Mouse (Mus musculus) heart, embryonic 12.5 days (tissue): ENCODE results near the gene Abcg4. TPM values are rescaled to one million over a fixed set of nuclear protein-coding genes. Genes with fewer than 3 reads are reported as not detected.
A peak's percentile ranks its signal among the peaks of the same experiment; 100 is the strongest.
"Not testable (repeated sequence)": the region's sequence is repeated elsewhere in the genome, so short reads cannot be mapped to it uniquely, and the experiment has no call there.

ENCODE experiments used
- ATAC-seq: fragments of 200-750 bp; cut with Nextera tagmentation; 2 replicates; pipeline ENCODE4 v1.8.0; 2017; ENCODE audit warnings: moderate TSS enrichment, moderate library complexity; ENCODE audit not compliant: insufficient number of reproducible peaks, low FRiP score
- H3K27ac ChIP-seq: fragments of 300-500 bp; sonication (generic); 2 replicates; pipeline ENCODE4 v1.5.1; 2016; ENCODE audit warnings: mild to moderate bottlenecking, moderate library complexity; ENCODE audit not compliant: poor library complexity, severe bottlenecking
- H3K27me3 ChIP-seq: fragments of 300-500 bp; sonication (generic); replicated peaks from 2 replicates; pipeline ENCODE4 v1.6.1; 2016; ENCODE audit warnings: mild to moderate bottlenecking, moderate library complexity
- H3K36me3 ChIP-seq: fragments of 300-500 bp; sonication (generic); 2 replicates; pipeline ENCODE4 v1.6.1; 2016; ENCODE audit warnings: mild to moderate bottlenecking, moderate library complexity
- H3K4me1 ChIP-seq: fragments of 300-500 bp; sonication (generic); replicated peaks from 2 replicates; pipeline ENCODE4 v1.6.1; 2016; ENCODE audit warnings: mild to moderate bottlenecking
- H3K4me2 ChIP-seq: fragments of 300-500 bp; sonication (generic); 2 replicates; pipeline ENCODE4 v1.6.1; 2016; ENCODE audit warnings: mild to moderate bottlenecking, moderate library complexity
- H3K4me3 ChIP-seq: fragments of 300-500 bp; sonication (generic); 2 replicates; pipeline ENCODE4 v1.5.1; 2016; ENCODE audit warnings: mild to moderate bottlenecking
- H3K9ac ChIP-seq: fragments of 300-500 bp; sonication (generic); 2 replicates; pipeline ENCODE4 v1.6.1; 2016; ENCODE audit warnings: mild to moderate bottlenecking, moderate library complexity
- H3K9me3 ChIP-seq: fragments of 300-500 bp; sonication (generic); replicated peaks from 2 replicates; pipeline ENCODE4 v1.6.1; 2016; ENCODE audit warnings: mild to moderate bottlenecking, moderate library complexity
- WGBS: fragments of 180-500 bp; shearing (Covaris S2); methylation state at CpG from one replicate; pipeline ENCODE4 v1.1.7; 2016; 5-methylcytosine and 5-hydroxymethylcytosine counted together
- polyA plus RNA-seq: library from polyadenylated mRNA; unstranded; fragments of >200 nt; fragmentation: Nextera tagmentation; extraction: Ambion mirVana; gene quantifications from 2 replicates; pipeline ENCODE4 v1.2.1, GENCODE M21; 2016

Gene Abcg4
- polyA plus RNA-seq = 4.3 and 4.6 TPM in 2 replicates

- peak; percentile 87 for ATAC-seq
- WGBS = 1% methylated on average over 38 of the region's 38 CpGs
These were observed at the start of gene Abcg4 for GRCm38 (mm10) chr9:44288076-44288958. TSS of gene Abcg4 (minus strand) at chr9:44288615.

GRCm38 (mm10) chr9:44337436-44338169 is 49.2 kb upstream of the Abcg4 start:
- peak overlapping the region; percentile 95 for H3K4me3 ChIP-seq
- H3K9me3 ChIP-seq = no peaks in the 10 kb centered on the region
- H3K27ac ChIP-seq = peak overlapping the region; percentile 44
- 60% methylated on average over 9 of the region's 9 CpGs for WGBS
- ATAC-seq = no peak
- peak overlapping the region; percentile 69 for H3K4me2 ChIP-seq
- H3K36me3 ChIP-seq = peaks cover 61% of the 10 kb centered on the region
- H3K9ac ChIP-seq = peak overlapping the region; percentile 67
- no peaks in the 10 kb centered on the region for H3K27me3 ChIP-seq
- peaks cover 29% of the 10 kb centered on the region for H3K4me1 ChIP-seq

More at GRCm38 (mm10) chr9:44288076-44288958, at the start of gene Abcg4:
- Histone ChIP-seq H3K4me3 (peak within 1 kb of the TSS; percentile 58), H3K4me1 (peaks cover 20% of the 10 kb centered on the region), H3K9ac (peak within 1 kb of the TSS; percentile 74), H3K4me2 (peak within 1 kb of the TSS; percentile 87), H3K36me3 (peaks cover 30% of the 10 kb centered on the region), H3K27ac (peak within 1 kb of the TSS; percentile 56), H3K27me3 (peaks cover 27% of the 10 kb centered on the region), H3K9me3 (no peaks in the 10 kb centered on the region)

GRCm38 (mm10) chr9:44336964-44337363 is 48.5 kb upstream of the Abcg4 start:
- no peak overlapping the region for H3K27ac ChIP-seq
- 63% methylated on average over 3 of the region's 3 CpGs for WGBS
- H3K9me3 ChIP-seq = no peaks in the 10 kb centered on the region
- ATAC-seq = no peak
- H3K27me3 ChIP-seq = no peaks in the 10 kb centered on the region
- peaks cover 22% of the 10 kb centered on the region for H3K4me1 ChIP-seq
- H3K4me3 ChIP-seq = peak overlapping the region; percentile 95
- peak overlapping the region; percentile 69 for H3K4me2 ChIP-seq
- H3K9ac ChIP-seq = peak overlapping the region; percentile 67
- peaks cover 66% of the 10 kb centered on the region for H3K36me3 ChIP-seq

DNA sequence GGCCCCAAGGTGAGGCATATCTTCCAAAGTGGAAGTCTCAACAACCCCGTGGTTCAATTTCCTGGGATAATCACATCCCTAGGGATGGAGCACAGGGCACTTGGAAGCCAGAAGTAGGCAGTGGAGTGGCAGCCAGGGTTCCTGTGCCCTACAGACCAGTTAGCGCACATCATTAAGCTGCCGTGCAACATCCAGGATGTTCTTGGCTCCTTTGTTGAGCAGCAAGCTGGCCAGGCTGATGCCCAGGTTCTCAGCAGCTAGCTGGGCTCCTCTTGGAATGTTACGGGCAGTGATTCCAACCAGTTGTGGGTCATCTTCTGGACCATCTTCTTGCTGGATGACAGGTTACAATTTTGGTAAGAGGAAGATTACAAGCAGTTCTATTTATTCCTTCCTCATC is 48.1 kb upstream of the Abcg4 start:
- Histone ChIP-seq H3K4me3 (peak overlapping the region; percentile 95), H3K36me3 (peaks cover 67% of the 10 kb centered on the region), H3K9ac (peak overlapping the region; percentile 67), H3K4me1 (peaks cover 18% of the 10 kb centered on the region), H3K4me2 (peak overlapping the region; percentile 69)
- H3K27me3 ChIP-seq, H3K9me3 ChIP-seq, ATAC-seq, H3K27ac ChIP-seq: not testable (repeated sequence)
- WGBS = 37% methylated on average over 4 of the region's 4 CpGs

- H3K4me2 ChIP-seq = peak overlapping the region; percentile 69
- no peaks in the 10 kb centered on the region for H3K27me3 ChIP-seq
- H3K9me3 ChIP-seq = no peaks in the 10 kb centered on the region
- peaks cover 68% of the 10 kb centered on the region for H3K36me3 ChIP-seq
- peak overlapping the region; percentile 99 for H3K27ac ChIP-seq
- 4% methylated on average over 5 of the region's 5 CpGs for WGBS
- peak overlapping the region; percentile 98 for H3K9ac ChIP-seq
- ATAC-seq = no peak
- peaks cover 17% of the 10 kb centered on the region for H3K4me1 ChIP-seq
- peak overlapping the region; percentile 95 for H3K4me3 ChIP-seq
These were observed 47.6 kb upstream of the Abcg4 start for GRCm38 (mm10) chr9:44336093-44336406.

GRCm38 (mm10) chr9:44335331-44336092 is 47.1 kb upstream of the Abcg4 start:
- H3K4me1 ChIP-seq = peaks cover 17% of the 10 kb centered on the region
- H3K27me3 ChIP-seq = no peaks in the 10 kb centered on the region
- no peaks in the 10 kb centered on the region for H3K9me3 ChIP-seq
- H3K27ac ChIP-seq = peak overlapping the region; percentile 99
- H3K36me3 ChIP-seq = peaks cover 68% of the 10 kb centered on the region
- peak overlapping the region; percentile 95 for H3K4me3 ChIP-seq
- WGBS = under 1% methylated on average over 47 of the region's 50 CpGs
- H3K4me2 ChIP-seq = peak overlapping the region; percentile 69
- peak overlapping the region; percentile 98 for H3K9ac ChIP-seq
- ATAC-seq = peak; percentile 15; the same call in 1 of the 2 replicates

DNA sequence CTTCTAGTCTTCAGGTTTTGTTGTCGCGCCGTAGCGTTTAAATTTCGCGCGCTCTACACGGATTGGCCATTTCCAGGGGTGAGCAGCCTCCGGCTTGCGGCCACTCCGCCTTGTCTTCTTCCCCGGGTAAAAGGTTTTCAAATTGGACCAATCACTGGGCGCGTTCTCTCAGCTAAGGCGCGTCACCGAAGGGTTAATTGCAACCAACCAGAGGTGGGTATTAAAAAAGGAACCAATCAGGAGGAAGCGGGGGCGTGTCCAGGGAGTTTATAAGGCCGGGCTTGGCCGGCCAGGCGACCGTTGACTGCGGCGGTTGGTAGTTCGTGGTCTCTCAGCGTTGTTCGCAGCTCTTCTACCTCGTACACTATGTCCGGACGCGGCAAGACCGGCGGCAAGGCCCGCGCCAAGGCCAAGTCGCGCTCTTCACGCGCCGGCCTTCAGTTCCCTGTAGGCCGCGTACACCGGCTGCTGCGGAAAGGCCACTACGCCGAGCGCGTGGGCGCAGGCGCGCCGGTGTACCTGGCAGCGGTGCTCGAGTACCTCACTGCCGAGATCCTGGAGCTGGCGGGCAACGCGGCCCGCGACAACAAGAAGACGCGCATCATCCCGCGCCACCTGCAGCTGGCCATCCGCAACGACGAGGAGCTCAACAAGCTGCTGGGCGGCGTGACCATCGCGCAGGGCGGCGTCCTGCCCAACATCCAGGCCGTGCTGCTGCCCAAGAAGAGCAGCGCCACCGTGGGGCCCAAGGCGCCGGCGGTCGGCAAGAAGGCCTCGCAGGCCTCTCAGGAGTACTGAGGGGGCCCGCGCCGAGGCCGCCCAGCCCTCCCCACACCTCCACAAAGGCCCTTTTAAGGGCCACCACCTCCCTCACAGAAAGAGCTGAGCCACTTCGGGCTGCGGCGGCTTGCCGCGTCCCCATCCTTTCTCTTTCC is 46.2 kb upstream of the Abcg4 start, which contains the start of gene H2afx:
Gene H2afx (plus strand): TSS at position 299 of the 935 bp plus-strand sequence.
- peak; percentile 93 for ATAC-seq
- under 1% methylated on average over 91 of the region's 91 CpGs for WGBS
- Histone ChIP-seq H3K4me1 (peaks cover 17% of the 10 kb centered on the region), H3K4me2 (peak within 1 kb of the TSS; percentile 69), H3K9me3 (no peaks in the 10 kb centered on the region), H3K4me3 (peak within 1 kb of the TSS; percentile 95), H3K27ac (peak within 1 kb of the TSS; percentile 99), H3K36me3 (peaks cover 70% of the 10 kb centered on the region), H3K9ac (peak within 1 kb of the TSS; percentile 98), H3K27me3 (no peaks in the 10 kb centered on the region)

GRCm38 (mm10) chr9:44332918-44333638 is 44.7 kb upstream of the Abcg4 start:
- H3K27me3 ChIP-seq = no peaks in the 10 kb centered on the region
- no peaks in the 10 kb centered on the region for H3K9me3 ChIP-seq
- H3K9ac ChIP-seq = no peak overlapping the region
- H3K4me1 ChIP-seq = peaks cover 17% of the 10 kb centered on the region
- 93% methylated on average over 13 of the region's 13 CpGs for WGBS
- H3K4me2 ChIP-seq = no peak overlapping the region
- ATAC-seq = no peak
- H3K27ac ChIP-seq = no peak overlapping the region
- no peak overlapping the region for H3K4me3 ChIP-seq
- H3K36me3 ChIP-seq = peaks cover 69% of the 10 kb centered on the region

DNA sequence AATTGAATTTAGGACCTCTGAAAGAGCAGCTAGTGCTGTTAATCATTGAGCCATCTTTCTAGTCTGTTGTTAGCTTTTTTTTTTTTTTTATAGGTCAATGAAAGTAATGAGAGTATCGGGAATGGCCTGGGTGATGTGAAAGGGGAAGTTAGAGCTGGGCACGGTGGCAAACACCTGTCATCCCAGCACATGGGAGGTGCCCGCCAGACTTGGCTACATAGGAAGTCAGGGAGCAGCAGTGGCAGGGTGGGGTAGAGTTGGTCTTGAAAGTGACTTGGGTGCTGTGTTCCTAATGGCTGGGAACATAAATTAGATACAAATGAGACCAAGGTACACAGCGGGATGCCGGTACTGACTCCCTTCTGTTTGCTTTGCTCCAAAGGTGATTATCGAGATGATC is 42.3 kb upstream of the Abcg4 start:
- no peak for ATAC-seq
- Histone ChIP-seq H3K9me3 (no peaks in the 10 kb centered on the region), H3K27me3 (no peaks in the 10 kb centered on the region), H3K4me1 (peaks cover 10% of the 10 kb centered on the region), H3K4me3 (no peak overlapping the region), H3K9ac (no peak overlapping the region), H3K36me3 (peaks cover 54% of the 10 kb centered on the region), H3K4me2 (no peak overlapping the region), H3K27ac (no peak overlapping the region)
- WGBS = 94% methylated on average over 6 of the region's 6 CpGs
